Mouse (Mus musculus): Measurements from ENCODE around the gene Rnf169. TPM values are rescaled to one million over a fixed set of nuclear protein-coding genes. Genes with fewer than 3 reads are reported as not detected.

The Rnf169 gene
- polyA plus RNA-seq, 1 experiment from 2014 or later, result 6.4 TPM

- no peak for ATAC-seq (ENCODE audit: low FRiP score, low read depth)
- Histone ChIP-seq H3K27ac (no peak overlapping the region), H3K27me3 (no peaks in the 10 kb centered on the region), H3K36me3 (no peaks in the 10 kb centered on the region), H3K4me3 (no peak overlapping the region), H3K9me3 (no peaks in the 10 kb centered on the region), H3K4me2 (replicated peaks) (no peak overlapping the region), H3K4me1 (peaks cover 8% of the 10 kb centered on the region), H3K9ac (no peak overlapping the region)
- WGBS, result 62% methylated on average over 4 of the region's 4 CpGs
Measured at GRCm38 (mm10) chr7:99902208-99902607, 78.0 kb downstream of the Rnf169 start.

GRCm38 (mm10) chr7:99896905-99897304 lies 83.3 kb downstream of the Rnf169 start:
- Histone ChIP-seq H3K9me3 (no peaks in the 10 kb centered on the region), H3K27ac (no peak overlapping the region), H3K36me3 (no peaks in the 10 kb centered on the region), H3K4me2 (replicated peaks) (no peak overlapping the region), H3K9ac (no peak overlapping the region), H3K4me3 (no peak overlapping the region), H3K4me1 (peaks cover 4% of the 10 kb centered on the region; the same call in 1 of the 2 replicates), H3K27me3 (no peaks in the 10 kb centered on the region)
- 78% methylated on average over 4 of the region's 4 CpGs for WGBS
- ATAC-seq (ENCODE audit: low FRiP score, low read depth), result no peak

GRCm38 (mm10) chr7:99894478-99894877 lies 85.8 kb downstream of the Rnf169 start:
- WGBS, result 80% methylated on average over 6 of the region's 6 CpGs

GRCm38 (mm10) chr7:99893967-99894366 lies 86.3 kb downstream of the Rnf169 start:
- Histone ChIP-seq H3K9ac (no peak overlapping the region), H3K4me2 (replicated peaks) (no peak overlapping the region), H3K27ac (0 out of 2 replicates have a peak overlapping the region, but pooled peaks have one; percentile 15), H3K9me3 (no peaks in the 10 kb centered on the region), H3K4me3 (no peak overlapping the region), H3K4me1 (peaks cover 6% of the 10 kb centered on the region; the same call in 1 of the 2 replicates), H3K36me3 (no peaks in the 10 kb centered on the region), H3K27me3 (no peaks in the 10 kb centered on the region)
- ATAC-seq (ENCODE audit: low FRiP score, low read depth), result no peak
- 77% methylated on average over 3 of the region's 3 CpGs for WGBS

More at GRCm38 (mm10) chr7:99894478-99894877, 85.8 kb downstream of the Rnf169 start:
- ATAC-seq (ENCODE audit: low FRiP score, low read depth), result no peak
- no peak overlapping the region for H3K4me3 ChIP-seq
- H3K9ac ChIP-seq, result no peak overlapping the region
- no peak overlapping the region for H3K4me2 ChIP-seq (replicated peaks)
- H3K9me3 ChIP-seq, result no peaks in the 10 kb centered on the region
- H3K27ac ChIP-seq, result peak overlapping the region; percentile 39; the same call in 1 of the 2 replicates
- H3K27me3 ChIP-seq, result no peaks in the 10 kb centered on the region
- H3K36me3 ChIP-seq, result no peaks in the 10 kb centered on the region
- peaks cover 6% of the 10 kb centered on the region; the same call in 1 of the 2 replicates for H3K4me1 ChIP-seq

- Histone ChIP-seq H3K4me2 (replicated peaks) (no peak overlapping the region), H3K36me3 (no peaks in the 10 kb centered on the region), H3K9me3 (no peaks in the 10 kb centered on the region), H3K4me3 (no peak overlapping the region), H3K4me1 (peaks cover 6% of the 10 kb centered on the region; the same call in 1 of the 2 replicates), H3K27ac (no peak overlapping the region), H3K9ac (no peak overlapping the region), H3K27me3 (no peaks in the 10 kb centered on the region)
- 80% methylated on average over 2 of the region's 2 CpGs for WGBS
- ATAC-seq (ENCODE audit: low FRiP score, low read depth), result no peak
Measured at GRCm38 (mm10) chr7:99892351-99892750, 87.9 kb downstream of the Rnf169 start.

GRCm38 (mm10) chr7:99891471-99891870 lies 88.8 kb downstream of the Rnf169 start:
- WGBS, result 66% methylated on average over 3 of the region's 3 CpGs
- Histone ChIP-seq H3K4me1 (peaks cover 6% of the 10 kb centered on the region; the same call in 1 of the 2 replicates), H3K9ac (no peak overlapping the region), H3K27ac (no peak overlapping the region), H3K27me3 (no peaks in the 10 kb centered on the region), H3K4me3 (no peak overlapping the region), H3K36me3 (no peaks in the 10 kb centered on the region), H3K9me3 (no peaks in the 10 kb centered on the region), H3K4me2 (replicated peaks) (no peak overlapping the region)
- ATAC-seq (ENCODE audit: low FRiP score, low read depth), result no peak

GRCm38 (mm10) chr7:99890168-99890755 lies 90.0 kb downstream of the Rnf169 start:
- no peaks in the 10 kb centered on the region for H3K27me3 ChIP-seq
- H3K9ac ChIP-seq, result no peak overlapping the region
- H3K36me3 ChIP-seq, result no peaks in the 10 kb centered on the region
- H3K27ac ChIP-seq, result no peak overlapping the region
- H3K4me3 ChIP-seq, result no peak overlapping the region
- no peak overlapping the region for H3K4me2 ChIP-seq (replicated peaks)
- peaks cover 6% of the 10 kb centered on the region; the same call in 1 of the 2 replicates for H3K4me1 ChIP-seq
- no peak for ATAC-seq (ENCODE audit: low FRiP score, low read depth)
- H3K9me3 ChIP-seq, result no peaks in the 10 kb centered on the region
- 56% methylated on average over 3 of the region's 3 CpGs for WGBS

GRCm38 (mm10) chr7:99889175-99889880 lies 90.9 kb downstream of the Rnf169 start:
- H3K4me3 ChIP-seq, result no peak overlapping the region
- no peak overlapping the region for H3K4me2 ChIP-seq (replicated peaks)
- H3K4me1 ChIP-seq, result 0 out of 2 replicates have a peak, but pooled peaks cover 2% of the 10 kb centered on the region
- ATAC-seq (ENCODE audit: low FRiP score, low read depth), result no peak
- no peaks in the 10 kb centered on the region for H3K27me3 ChIP-seq
- H3K27ac ChIP-seq, result no peak overlapping the region
- no peaks in the 10 kb centered on the region for H3K9me3 ChIP-seq
- WGBS, result 44% methylated on average over 10 of the region's 10 CpGs
- H3K9ac ChIP-seq, result no peak overlapping the region
- no peaks in the 10 kb centered on the region for H3K36me3 ChIP-seq

GRCm38 (mm10) chr7:99887743-99888142 lies 92.5 kb downstream of the Rnf169 start:
- no peak for ATAC-seq (ENCODE audit: low FRiP score, low read depth)
- Histone ChIP-seq H3K27me3 (no peaks in the 10 kb centered on the region), H3K36me3 (no peaks in the 10 kb centered on the region), H3K27ac (no peak overlapping the region), H3K9me3 (no peaks in the 10 kb centered on the region), H3K4me1 (0 out of 2 replicates have a peak, but pooled peaks cover 2% of the 10 kb centered on the region), H3K4me2 (replicated peaks) (no peak overlapping the region), H3K9ac (no peak overlapping the region), H3K4me3 (no peak overlapping the region)

- H3K9ac ChIP-seq, result no peak overlapping the region
- H3K4me2 ChIP-seq (replicated peaks), result no peak overlapping the region
- H3K36me3 ChIP-seq, result no peaks in the 10 kb centered on the region
- no peak overlapping the region for H3K4me3 ChIP-seq
- 56% methylated on average over 2 of the region's 2 CpGs for WGBS
- H3K9me3 ChIP-seq, result no peaks in the 10 kb centered on the region
- no peaks in the 10 kb centered on the region for H3K27me3 ChIP-seq
- no peak overlapping the region for H3K27ac ChIP-seq
- H3K4me1 ChIP-seq, result 0 out of 2 replicates have a peak, but pooled peaks cover 2% of the 10 kb centered on the region
- ATAC-seq (ENCODE audit: low FRiP score, low read depth), result no peak
Measured at GRCm38 (mm10) chr7:99887230-99887735, 93.0 kb downstream of the Rnf169 start.

- H3K4me2 ChIP-seq (replicated peaks), result no peak overlapping the region
- no peaks in the 10 kb centered on the region for H3K4me1 ChIP-seq
- no peaks in the 10 kb centered on the region for H3K9me3 ChIP-seq
- no peak for ATAC-seq (ENCODE audit: low FRiP score, low read depth)
- H3K27ac ChIP-seq, result no peak overlapping the region
- no peaks in the 10 kb centered on the region for H3K27me3 ChIP-seq
- H3K36me3 ChIP-seq, result no peaks in the 10 kb centered on the region
- H3K4me3 ChIP-seq, result no peak overlapping the region
- 70% methylated on average over 2 of the region's 2 CpGs for WGBS
- H3K9ac ChIP-seq, result no peak overlapping the region
Measured at GRCm38 (mm10) chr7:99878254-99878653, 102.0 kb downstream of the Rnf169 start.

- ATAC-seq (ENCODE audit: low FRiP score, low read depth), result no peak
- Histone ChIP-seq H3K27ac (no peak overlapping the region), H3K27me3 (no peaks in the 10 kb centered on the region), H3K4me2 (replicated peaks) (no peak overlapping the region), H3K4me1 (no peaks in the 10 kb centered on the region), H3K9me3 (no peaks in the 10 kb centered on the region), H3K9ac (no peak overlapping the region), H3K4me3 (no peak overlapping the region), H3K36me3 (no peaks in the 10 kb centered on the region)
- 1% methylated on average over 3 of the region's 3 CpGs for WGBS
Measured at GRCm38 (mm10) chr7:99876345-99876744, 103.9 kb downstream of the Rnf169 start.

Data from limb, embryonic 13.5 days (tissue).